Mouse (Mus musculus) kidney, postnatal 0 days (tissue): ENCODE measurements around the gene Myct1. TPM values are rescaled to one million over a fixed set of nuclear protein-coding genes. Genes with fewer than 3 reads are reported as not detected.

ENCODE experiments used
- ATAC-seq: fragments of 200-750 bp; cut with Nextera tagmentation; replicated peaks from 2 replicates; pipeline ENCODE4 v1.8.0; 2017; ENCODE audit warnings: low read depth, moderate number of reproducible peaks, moderate TSS enrichment, moderate library complexity; ENCODE audit not compliant: low FRiP score
- DNase-seq: peaks from one replicate; pipeline ENCODE4 v3.0.0-alpha.2; 2016; ENCODE audit warnings: low spot score
- H3K27ac ChIP-seq: fragments of 300-500 bp; sonication (generic); 2 replicates; pipeline ENCODE4 v1.5.1; 2014; ENCODE audit warnings: mild to moderate bottlenecking
- H3K27me3 ChIP-seq: fragments of 300-500 bp; sonication (generic); 2 replicates; pipeline ENCODE4 v1.6.1; 2014; ENCODE audit warnings: low read length, mixed read lengths; ENCODE audit not compliant: insufficient read depth
- H3K36me3 ChIP-seq: fragments of 300-500 bp; sonication (generic); 2 replicates; pipeline ENCODE4 v1.6.1; 2014; ENCODE audit warnings: low read length, mixed read lengths; ENCODE audit not compliant: insufficient read depth
- H3K4me1 ChIP-seq: fragments of 300-500 bp; sonication (generic); replicated peaks from 2 replicates; pipeline ENCODE4 v1.6.1; 2014; ENCODE audit warnings: antibody characterized with exemption, low read length, mixed read lengths; ENCODE audit not compliant: insufficient read depth
- H3K4me2 ChIP-seq: fragments of 300-500 bp; sonication (generic); 2 replicates; pipeline ENCODE4 v1.6.1; 2014; ENCODE audit warnings: mild to moderate bottlenecking, low read length, moderate library complexity, mixed read lengths
- H3K4me3 ChIP-seq: fragments of 300-500 bp; sonication (generic); replicated peaks from 2 replicates; pipeline ENCODE4 v1.5.1; 2014; ENCODE audit warnings: low read depth, low read length
- H3K9ac ChIP-seq: fragments of 300-500 bp; sonication (generic); 2 replicates; pipeline ENCODE4 v1.6.1; 2014; ENCODE audit warnings: low read depth, low read length
- H3K9me3 ChIP-seq: fragments of 300-500 bp; sonication (generic); replicated peaks from 2 replicates; pipeline ENCODE4 v1.6.1; 2016; ENCODE audit warnings: low read length, inconsistent platforms, mixed read lengths
- CTCF ChIP-seq: IDR thresholded peaks from 2 replicates; pipeline ENCODE4 v1.5.1; 2016; ENCODE audit warnings: antibody characterized with exemption, low read depth, mild to moderate bottlenecking, moderate library complexity
- WGBS: fragments of 180-500 bp; shearing (Covaris S2); extraction: QIAGEN DNeasy Blood & Tissue Kit; methylation state at CpG from one replicate; pipeline ENCODE4 v1.1.7; 2014; 5-methylcytosine and 5-hydroxymethylcytosine counted together
- polyA plus RNA-seq: library from polyadenylated mRNA; unstranded; fragments of >200 nt; fragmentation: Nextera tagmentation; extraction: Ambion mirVana; gene quantifications from 2 replicates; pipeline ENCODE4 v1.2.1, GENCODE M21; 2015

The Myct1 gene
- polyA plus RNA-seq, 1 experiment from 2014 or later = 12.4 TPM

GRCm38 (mm10) chr10:5571332-5571731 lies 22.2 kb upstream of the Myct1 start:
- no peaks in the 10 kb centered on the region for H3K27me3 ChIP-seq
- ATAC-seq = peak; percentile 66; the same call in 1 of the 2 replicates

DNA sequence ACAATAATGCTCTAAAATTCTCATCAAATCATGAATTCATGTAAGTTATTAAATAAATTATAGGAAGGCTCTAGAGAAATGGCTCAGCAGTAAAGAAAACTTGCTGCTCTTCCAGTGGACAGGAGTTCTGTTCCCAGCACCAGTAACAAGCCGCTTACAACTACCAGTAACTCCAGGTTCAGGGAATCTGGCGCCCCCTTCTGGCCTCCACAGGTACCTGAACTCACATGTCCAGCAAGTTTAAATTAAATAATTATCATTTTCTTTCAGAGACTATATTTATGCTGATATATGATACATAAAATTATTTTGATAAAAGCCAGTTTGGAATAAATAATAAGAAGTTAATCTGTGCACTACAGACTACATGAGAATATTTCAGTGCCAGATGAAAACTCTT lies 20.2 kb upstream of the Myct1 start:
- Histone ChIP-seq H3K9ac (no peak overlapping the region), H3K4me3 (no peak overlapping the region), H3K27me3 (no peaks in the 10 kb centered on the region), H3K4me1 (no peaks in the 10 kb centered on the region), H3K9me3 (no peaks in the 10 kb centered on the region), H3K4me2 (no peak overlapping the region), H3K36me3 (no peaks in the 10 kb centered on the region), H3K27ac (no peak overlapping the region)
- WGBS = 66% methylated on average over 2 of the region's 2 CpGs
- TF ChIP-seq CTCF = peak; percentile 24; the same call in 1 of the 2 replicates
- ATAC-seq (no peak), DNase-seq (no peak)

More at GRCm38 (mm10) chr10:5571332-5571731, 22.2 kb upstream of the Myct1 start:
- Histone ChIP-seq H3K4me3 (no peak overlapping the region), H3K9ac (no peak overlapping the region), H3K4me2 (no peak overlapping the region), H3K27ac (no peak overlapping the region), H3K36me3 (no peaks in the 10 kb centered on the region), H3K9me3 (no peaks in the 10 kb centered on the region), H3K4me1 (no peaks in the 10 kb centered on the region)
- DNase-seq = no peak
- TF ChIP-seq CTCF = no peak
- WGBS = 17% methylated on average over 5 of the region's 5 CpGs

- Histone ChIP-seq H3K4me2 (no peak overlapping the region), H3K27ac (0 out of 2 replicates have a peak overlapping the region, but pooled peaks have one; percentile 67), H3K27me3 (no peaks in the 10 kb centered on the region), H3K9ac (no peak overlapping the region), H3K4me3 (no peak overlapping the region), H3K36me3 (no peaks in the 10 kb centered on the region), H3K4me1 (no peaks in the 10 kb centered on the region), H3K9me3 (no peaks in the 10 kb centered on the region)
- no peak for TF ChIP-seq CTCF
- ATAC-seq = no peak
- DNase-seq = no peak
- WGBS = 84% methylated on average over 2 of the region's 2 CpGs
Measured at GRCm38 (mm10) chr10:5591061-5591460, 2.5 kb upstream of the Myct1 start.

GRCm38 (mm10) chr10:5591996-5592395 lies 1.6 kb upstream of the Myct1 start:
- 74% methylated on average over 4 of the region's 4 CpGs for WGBS
- peak; percentile 28 for DNase-seq

GRCm38 (mm10) chr10:5594457-5594856 lies 882 bp downstream of the Myct1 start:
- Histone ChIP-seq H3K36me3 (no peaks in the 10 kb centered on the region), H3K9me3 (no peaks in the 10 kb centered on the region), H3K27ac (no peak overlapping the region), H3K4me2 (peak overlapping the region; percentile 32), H3K27me3 (no peaks in the 10 kb centered on the region), H3K9ac (0 out of 2 replicates have a peak overlapping the region, but pooled peaks have one; percentile 23), H3K4me1 (no peaks in the 10 kb centered on the region), H3K4me3 (peak overlapping the region; percentile 15)
- DNase-seq = no peak
- TF ChIP-seq CTCF = no peak
- no peak for ATAC-seq
- 61% methylated on average over 5 of the region's 5 CpGs for WGBS

More at GRCm38 (mm10) chr10:5591996-5592395, 1.6 kb upstream of the Myct1 start:
- Histone ChIP-seq H3K36me3 (no peaks in the 10 kb centered on the region), H3K4me2 (no peak overlapping the region), H3K4me1 (no peaks in the 10 kb centered on the region), H3K9ac (no peak overlapping the region), H3K27ac (peak overlapping the region; percentile 57; the same call in 1 of the 2 replicates), H3K4me3 (no peak overlapping the region), H3K9me3 (no peaks in the 10 kb centered on the region), H3K27me3 (no peaks in the 10 kb centered on the region)
- TF ChIP-seq CTCF = no peak
- ATAC-seq = no peak

DNA sequence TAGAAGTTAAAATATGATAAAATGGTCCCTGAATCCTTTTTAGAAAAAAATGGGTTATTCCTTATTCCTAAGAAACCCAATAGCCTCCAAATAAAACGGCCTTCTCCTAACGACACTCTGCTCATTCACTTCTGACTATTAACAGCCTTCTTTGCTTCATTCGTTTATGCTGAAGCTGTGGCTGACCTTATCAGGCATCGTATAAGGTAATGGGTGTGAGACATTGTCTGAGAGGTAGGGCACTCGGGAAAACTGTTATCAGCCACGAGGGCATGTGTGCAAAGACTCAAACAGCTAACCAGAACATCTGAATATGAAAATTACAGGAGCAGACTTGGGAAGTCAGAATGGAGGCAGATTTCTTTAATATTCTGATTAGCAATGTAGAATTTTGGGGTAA lies 3.0 kb downstream of the Myct1 start:
- TF ChIP-seq CTCF = no peak
- 49% methylated on average over 6 of the region's 6 CpGs for WGBS
- Histone ChIP-seq H3K4me2 (peak overlapping the region; percentile 21), H3K4me3 (no peak overlapping the region), H3K9me3 (no peaks in the 10 kb centered on the region), H3K9ac (no peak overlapping the region), H3K27me3 (no peaks in the 10 kb centered on the region), H3K36me3 (no peaks in the 10 kb centered on the region), H3K4me1 (no peaks in the 10 kb centered on the region), H3K27ac (no peak overlapping the region)
- no peak for ATAC-seq
- no peak for DNase-seq

GRCm38 (mm10) chr10:5600123-5600522 lies 6.5 kb downstream of the Myct1 start:
- Histone ChIP-seq H3K36me3 (no peaks in the 10 kb centered on the region), H3K9me3 (no peaks in the 10 kb centered on the region), H3K4me2 (no peak overlapping the region), H3K27ac (no peak overlapping the region), H3K4me1 (no peaks in the 10 kb centered on the region), H3K4me3 (no peak overlapping the region), H3K9ac (no peak overlapping the region), H3K27me3 (no peaks in the 10 kb centered on the region)
- WGBS = 11% methylated on average over 7 of the region's 7 CpGs
- DNase-seq = peak; percentile 81
- ATAC-seq = peak; percentile 43; the same call in 1 of the 2 replicates
- peak; percentile 86 for TF ChIP-seq CTCF
